Mouse (Mus musculus) liver, adult (tissue): Measurements from ENCODE around the gene Thap4.
"Not testable (repeated sequence)": the region's sequence is repeated elsewhere in the genome, so short reads cannot be mapped to it uniquely, and the experiment has no call there.

ENCODE experiments used
- GATA4 ChIP-seq: IDR thresholded peaks from 2 replicates; pipeline ENCODE4 v1.6.1; 2014; ENCODE audit warnings: mild to moderate bottlenecking, low read length; ENCODE audit not compliant: insufficient replicate concordance

Gene Thap4

GRCm38 (mm10) chr1:93685401-93686244 lies 69.0 kb downstream of the Thap4 start, which contains the start of gene Bok:
Gene Bok (plus strand): TSS chr1:93685660.
- no peak for TF ChIP-seq GATA4

- no peak for TF ChIP-seq GATA4
Measured at GRCm38 (mm10) chr1:93679889-93680568, 74.6 kb downstream of the Thap4 start.

GRCm38 (mm10) chr1:93678386-93678785 lies 76.3 kb downstream of the Thap4 start:
- peak; percentile 18; the same call in 1 of the 2 replicates for TF ChIP-seq GATA4

- no peak for TF ChIP-seq GATA4
Measured at GRCm38 (mm10) chr1:93672682-93673081, 82.0 kb downstream of the Thap4 start.

GRCm38 (mm10) chr1:93669941-93670340 lies 84.7 kb downstream of the Thap4 start:
- TF ChIP-seq GATA4, result no peak

- TF ChIP-seq GATA4, result no peak
Measured at GRCm38 (mm10) chr1:93668791-93669548, 85.7 kb downstream of the Thap4 start.

- TF ChIP-seq GATA4, result peak; percentile 43; the same call in 1 of the 2 replicates
Measured at GRCm38 (mm10) chr1:93667760-93668400, 86.8 kb downstream of the Thap4 start.

- TF ChIP-seq GATA4, result not testable (repeated sequence)
Measured at GRCm38 (mm10) chr1:93658559-93658958, 96.1 kb downstream of the Thap4 start, which contains the start of gene Stk25. Gene Stk25 (minus strand): TSS chr1:93658659.

GRCm38 (mm10) chr1:93657025-93657360 lies 97.7 kb downstream of the Thap4 start:
- TF ChIP-seq GATA4, result no peak

GRCm38 (mm10) chr1:93656325-93657024 lies 98.2 kb downstream of the Thap4 start:
- TF ChIP-seq GATA4, result no peak

- TF ChIP-seq GATA4, result no peak
Measured at GRCm38 (mm10) chr1:93654798-93655197, 99.9 kb downstream of the Thap4 start.

- TF ChIP-seq GATA4, result no peak
Measured at GRCm38 (mm10) chr1:93654275-93654674, 100.4 kb downstream of the Thap4 start.
